In genomic region chr2:103797491-103798009, GRCm38 (mm10) we compare ENCODE assay signal across 7 mouse cellular contexts. TPM values are rescaled to one million over a fixed set of nuclear protein-coding genes. Genes with fewer than 3 reads are reported as not detected.
A peak's percentile ranks its signal among the peaks of the same experiment; 100 is the strongest.
DNase-seq lines count a peak whose midpoint lies in the region; ATAC-seq lines count a peak whose summit lies in the region.

Gene Caprin1 (minus strand): TSS chr2:103797649.

- H3K27ac ChIP-seq in intestine, embryonic 15.5 days = peak within 1 kb of the TSS; percentile 100
- peak within 1 kb of the TSS; percentile 100 for H3K27ac ChIP-seq in midbrain, embryonic 10.5 days (replicated peaks)

- H3K4me3 ChIP-seq in intestine, embryonic 15.5 days (replicated peaks) = peak within 1 kb of the TSS; percentile 73
- H3K4me3 ChIP-seq in midbrain, embryonic 10.5 days = peak within 1 kb of the TSS; percentile 97

- H3K36me3 ChIP-seq in intestine, embryonic 15.5 days = 0 out of 2 replicates have a peak, but pooled peaks cover 3% of the 10 kb centered on the region
- H3K36me3 ChIP-seq in midbrain, embryonic 10.5 days = peaks cover 32% of the 10 kb centered on the region

- intact Hi-C loops in gastrocnemius, postnatal 36 days (cut with DNase I) = loop anchor here (5.0 kb wide), 1 partner anchor 70 kb away; no protein-coding TSS in a partner anchor
- intact Hi-C loops in left cerebral cortex, postnatal 25 days (cut with DNase I) = loop anchor here (1.0 to 5.0 kb wide), 3 partner anchors 36 to 70 kb away; partner anchors contain the start of gene Nat10

- H3K9ac ChIP-seq in intestine, embryonic 15.5 days = peak within 1 kb of the TSS; percentile 93

- DNase-seq in adrenal gland, adult 2 months = peak; percentile 96
- peak; percentile 86 for DNase-seq in embryo, embryonic 11.5 days (ENCODE audit: low read depth, low spot score)
- peak; percentile 88 to 95 for DNase-seq in gastrocnemius, postnatal 36 days
- DNase-seq in left cerebral cortex, postnatal 25 days (ENCODE audit: low spot score in 2 of 2) = peak; percentile 95 to 96
- peak; percentile 95 for DNase-seq in midbrain, embryonic 10.5 days (ENCODE audit: low spot score)
- peak; percentile 90 for DNase-seq in right cerebral cortex, postnatal 4 days

- no peaks in the 10 kb centered on the region for H3K9me3 ChIP-seq in intestine, embryonic 15.5 days
- H3K9me3 ChIP-seq in midbrain, embryonic 10.5 days (replicated peaks) = no peaks in the 10 kb centered on the region

- peak within 1 kb of the TSS; percentile 74 for H3K4me2 ChIP-seq in intestine, embryonic 15.5 days (replicated peaks)

- H3K27me3 ChIP-seq in intestine, embryonic 15.5 days (replicated peaks) = no peaks in the 10 kb centered on the region
- no peaks in the 10 kb centered on the region for H3K27me3 ChIP-seq in midbrain, embryonic 10.5 days (ENCODE audit: low read depth, poor library complexity, severe bottlenecking)

- peak; percentile 96 for ATAC-seq in intestine, embryonic 15.5 days

- 0% methylated on average over 33 of the region's 33 CpGs for WGBS in intestine, embryonic 15.5 days
- 0% methylated on average over 32 of the region's 33 CpGs for WGBS in midbrain, embryonic 10.5 days

- H3K4me1 ChIP-seq in intestine, embryonic 15.5 days (replicated peaks) = peaks cover 9% of the 10 kb centered on the region
- peaks cover 40% of the 10 kb centered on the region for H3K4me1 ChIP-seq in midbrain, embryonic 10.5 days

RNA-seq across cellular contexts. Expression of gene Caprin1, which starts in this region (rescaled TPM):
- 100 to 1,000 TPM; 356 to 495 TPM for total RNA-seq in adrenal gland, adult 2 months (2021)
- polyA plus RNA-seq in adrenal gland, adult 2 months (2012; rRNA removed) = 224 and 272 TPM in 2 replicates
- total RNA-seq in gastrocnemius, postnatal 36 days (2021) = 10 to 100 TPM; 91.5 to 99.0 TPM
- 246 and 291 TPM in 2 replicates for polyA plus RNA-seq in intestine, embryonic 15.5 days (2015; fragmentation: Nextera tagmentation; extraction: Ambion mirVana)
- total RNA-seq in left cerebral cortex, postnatal 25 days (2021) = 100 to 1,000 TPM; 329 to 340 TPM
- polyA plus RNA-seq in midbrain, embryonic 10.5 days (2016; fragmentation: Nextera tagmentation; extraction: Ambion mirVana) = 508 and 536 TPM in 2 replicates

Comparison
In these comparisons a context has a peak if more than half of its experiments do, and no peak if none do; other contexts are left out.
1. Peak in every context shown above with its lines: DNase-seq, ATAC-seq, H3K4me3 ChIP-seq and H3K27ac ChIP-seq.